Mouse (Mus musculus): Measurements from ENCODE around the gene Zzef1. TPM values are rescaled to one million over a fixed set of nuclear protein-coding genes. Genes with fewer than 3 reads are reported as not detected.

Zzef1 gene
- polyA plus RNA-seq, 1 experiment from 2014 or later: 6.9 TPM

DNA sequence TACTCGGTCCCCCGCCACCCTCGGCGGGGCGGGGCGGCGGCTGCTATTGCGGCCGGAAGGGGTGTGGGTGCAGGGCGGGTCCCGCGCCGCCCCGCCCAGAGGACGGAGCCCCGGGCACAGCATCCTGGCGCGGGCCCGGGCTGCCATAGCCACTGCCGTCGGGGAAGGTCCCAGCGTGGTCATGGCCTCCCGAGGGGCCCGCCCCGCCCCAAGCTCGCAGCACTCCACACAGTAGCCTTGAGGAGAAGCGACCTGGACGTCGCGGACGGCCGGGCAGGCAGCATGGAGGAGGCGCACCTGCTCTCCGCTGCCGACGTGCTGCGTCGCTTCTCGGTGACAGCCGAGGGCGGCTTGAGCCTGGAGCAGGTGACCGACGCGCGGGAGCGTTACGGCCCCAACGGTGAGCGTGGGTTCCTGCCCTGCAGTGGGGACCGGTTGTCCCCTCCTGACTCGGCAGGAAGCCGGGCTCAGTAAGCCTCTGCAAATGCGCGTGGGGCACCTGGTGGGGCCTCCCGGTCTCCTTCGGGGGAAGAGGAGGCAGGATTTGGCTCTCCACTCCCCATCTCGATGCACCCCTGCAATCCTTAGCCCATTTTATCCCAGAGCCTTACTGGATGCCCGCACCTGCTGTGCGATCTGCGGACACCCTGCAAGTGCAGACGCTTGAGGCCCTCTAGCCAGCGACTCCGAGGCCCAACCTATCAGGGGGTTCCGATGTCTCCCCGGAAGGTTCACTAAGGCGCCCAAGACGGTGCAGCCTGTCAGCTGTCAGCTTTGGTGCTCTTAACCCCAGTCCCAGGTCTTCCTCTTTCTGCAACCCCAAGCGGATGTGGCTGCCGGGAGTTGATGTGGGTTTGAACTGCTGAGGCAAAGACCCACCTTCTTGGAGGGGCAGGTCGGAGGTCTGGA lies 165.3 kb downstream of the Zzef1 start, which contains the start of gene Atp2a3:
Atp2a3 (plus strand) TSS at position 98 of the 909 bp plus-strand sequence.
- ATAC-seq (replicated peaks; ENCODE audit: low FRiP score, low read depth) (0 out of 2 replicates have a peak, but pooled peaks have one; percentile 19), DNase-seq (ENCODE audit: low spot score) (no peak)
- H3K4me2 ChIP-seq (ENCODE audit: low read length): peak within 1 kb of the TSS; percentile 54
- TF ChIP-seq CTCF (IDR thresholded peaks at IDR 0.05; ENCODE audit: low read depth): no peak
- no peak within 1 kb of the TSS for H3K27ac ChIP-seq
- no peak within 1 kb of the TSS for H3K9ac ChIP-seq (ENCODE audit: low read depth, low read length)
- WGBS: 3% methylated on average over 66 of the region's 70 CpGs
- no peaks in the 10 kb centered on the region for H3K36me3 ChIP-seq (ENCODE audit: insufficient read depth, low read length)
- peaks cover 5% of the 10 kb centered on the region for H3K27me3 ChIP-seq (ENCODE audit: insufficient read depth, low read length)
- no peaks in the 10 kb centered on the region for H3K9me3 ChIP-seq (replicated peaks; ENCODE audit: low read length)
- 0 out of 2 replicates have a peak, but pooled peaks cover 14% of the 10 kb centered on the region for H3K4me1 ChIP-seq (replicated peaks; ENCODE audit: insufficient read depth, low read length)
- peak within 1 kb of the TSS; percentile 32 for H3K4me3 ChIP-seq (replicated peaks; ENCODE audit: low read depth, low read length)

- Histone ChIP-seq H3K27ac (no peak overlapping the region), H3K4me3 (replicated peaks; ENCODE audit: low read depth, low read length) (no peak overlapping the region), H3K9ac (ENCODE audit: low read depth, low read length) (no peak overlapping the region), H3K9me3 (replicated peaks; ENCODE audit: low read length) (no peaks in the 10 kb centered on the region), H3K36me3 (ENCODE audit: insufficient read depth, low read length) (no peaks in the 10 kb centered on the region), H3K4me2 (ENCODE audit: low read length) (no peak overlapping the region), H3K4me1 (replicated peaks; ENCODE audit: insufficient read depth, low read length) (0 out of 2 replicates have a peak, but pooled peaks cover 14% of the 10 kb centered on the region), H3K27me3 (ENCODE audit: insufficient read depth, low read length) (peaks cover 5% of the 10 kb centered on the region)
- 83% methylated on average over 2 of the region's 2 CpGs for WGBS
- ATAC-seq (replicated peaks; ENCODE audit: low FRiP score, low read depth) (no peak), DNase-seq (ENCODE audit: low spot score) (no peak)
- no peak for TF ChIP-seq CTCF (IDR thresholded peaks at IDR 0.05; ENCODE audit: low read depth)
Measured at GRCm38 (mm10) chr11:72962378-72962777, 166.4 kb downstream of the Zzef1 start.

- H3K4me3 ChIP-seq (replicated peaks; ENCODE audit: low read depth, low read length): no peak overlapping the region
- DNase-seq (ENCODE audit: low spot score) (no peak), ATAC-seq (replicated peaks; ENCODE audit: low FRiP score, low read depth) (no peak)
- TF ChIP-seq CTCF (IDR thresholded peaks at IDR 0.05; ENCODE audit: low read depth): no peak
- no peak overlapping the region for H3K9ac ChIP-seq (ENCODE audit: low read depth, low read length)
- WGBS: 36% methylated on average over 7 of the region's 7 CpGs
- H3K27ac ChIP-seq: no peak overlapping the region
- H3K4me2 ChIP-seq (ENCODE audit: low read length): no peak overlapping the region
- no peaks in the 10 kb centered on the region for H3K9me3 ChIP-seq (replicated peaks; ENCODE audit: low read length)
- peaks cover 5% of the 10 kb centered on the region for H3K27me3 ChIP-seq (ENCODE audit: insufficient read depth, low read length)
- H3K36me3 ChIP-seq (ENCODE audit: insufficient read depth, low read length): no peaks in the 10 kb centered on the region
- 0 out of 2 replicates have a peak, but pooled peaks cover 14% of the 10 kb centered on the region for H3K4me1 ChIP-seq (replicated peaks; ENCODE audit: insufficient read depth, low read length)
Measured at GRCm38 (mm10) chr11:72963058-72963788, 167.2 kb downstream of the Zzef1 start.

GRCm38 (mm10) chr11:72963789-72964294 lies 167.8 kb downstream of the Zzef1 start:
- DNase-seq (ENCODE audit: low spot score) (no peak), ATAC-seq (replicated peaks; ENCODE audit: low FRiP score, low read depth) (no peak)
- Histone ChIP-seq H3K9me3 (replicated peaks; ENCODE audit: low read length) (no peaks in the 10 kb centered on the region), H3K4me2 (ENCODE audit: low read length) (no peak overlapping the region), H3K9ac (ENCODE audit: low read depth, low read length) (no peak overlapping the region), H3K27ac (no peak overlapping the region), H3K4me1 (replicated peaks; ENCODE audit: insufficient read depth, low read length) (0 out of 2 replicates have a peak, but pooled peaks cover 14% of the 10 kb centered on the region), H3K27me3 (ENCODE audit: insufficient read depth, low read length) (peaks cover 5% of the 10 kb centered on the region), H3K36me3 (ENCODE audit: insufficient read depth, low read length) (no peaks in the 10 kb centered on the region), H3K4me3 (replicated peaks; ENCODE audit: low read depth, low read length) (no peak overlapping the region)
- 50% methylated on average over 3 of the region's 3 CpGs for WGBS
- no peak for TF ChIP-seq CTCF (IDR thresholded peaks at IDR 0.05; ENCODE audit: low read depth)

DNA sequence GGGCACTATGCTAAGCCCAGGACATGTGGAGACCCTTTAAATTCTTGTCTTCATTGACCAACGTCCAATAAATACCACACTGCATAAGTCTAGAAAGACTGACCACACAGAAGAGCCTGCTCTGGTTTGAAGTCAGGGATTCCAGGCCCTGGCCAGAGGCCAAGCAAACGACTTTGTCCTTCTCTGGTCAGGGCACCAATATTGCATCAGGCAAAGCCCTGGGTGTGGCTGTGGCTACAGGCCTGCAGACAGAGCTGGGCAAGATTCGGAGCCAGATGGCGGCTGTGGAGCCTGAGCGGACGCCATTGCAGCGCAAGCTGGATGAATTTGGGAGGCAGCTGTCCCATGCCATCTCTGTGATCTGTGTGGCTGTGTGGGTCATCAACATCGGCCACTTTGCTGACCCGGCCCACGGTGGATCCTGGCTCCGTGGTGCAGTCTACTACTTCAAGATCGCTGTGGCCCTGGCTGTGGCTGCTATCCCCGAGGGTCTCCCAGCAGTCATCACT lies 179.0 kb downstream of the Zzef1 start:
- ATAC-seq (replicated peaks; ENCODE audit: low FRiP score, low read depth) (no peak), DNase-seq (ENCODE audit: low spot score) (no peak)
- Histone ChIP-seq H3K4me2 (ENCODE audit: low read length) (no peak overlapping the region), H3K9me3 (replicated peaks; ENCODE audit: low read length) (no peaks in the 10 kb centered on the region), H3K27me3 (ENCODE audit: insufficient read depth, low read length) (no peaks in the 10 kb centered on the region), H3K4me1 (replicated peaks; ENCODE audit: insufficient read depth, low read length) (no peaks in the 10 kb centered on the region), H3K9ac (ENCODE audit: low read depth, low read length) (no peak overlapping the region), H3K27ac (no peak overlapping the region), H3K4me3 (replicated peaks; ENCODE audit: low read depth, low read length) (no peak overlapping the region), H3K36me3 (ENCODE audit: insufficient read depth, low read length) (no peaks in the 10 kb centered on the region)
- no peak for TF ChIP-seq CTCF (IDR thresholded peaks at IDR 0.05; ENCODE audit: low read depth)
- 84% methylated on average over 13 of the region's 13 CpGs for WGBS

Small RNAs within 50 kb of the gene (microRNA-seq; reads per million reads assigned to microRNA genes)
- not detected for gene Gm44467

Other genes starting within 250 kb of the Zzef1 start
- 0.99 and 1.1 TPM in 2 replicates for gene Spns3, start 245.7 kb upstream of the Zzef1 start, polyA plus RNA-seq (2015; fragmentation: Nextera tagmentation; extraction: Ambion mirVana)
- 61.2 and 63.4 TPM in 2 replicates for gene Ube2g1, start 188.9 kb upstream of the Zzef1 start, polyA plus RNA-seq (2015; fragmentation: Nextera tagmentation; extraction: Ambion mirVana)
- 11.8 and 12.6 TPM in 2 replicates for gene Ankfy1, start 106.2 kb upstream of the Zzef1 start, polyA plus RNA-seq (2015; fragmentation: Nextera tagmentation; extraction: Ambion mirVana)
- gene Cyb5d2, start 84 bp upstream of the Zzef1 start, polyA plus RNA-seq (2015; fragmentation: Nextera tagmentation; extraction: Ambion mirVana): 7.2 and 7.3 TPM in 2 replicates
- gene Atp2a3, start 164.9 kb downstream of the Zzef1 start, polyA plus RNA-seq (2015; fragmentation: Nextera tagmentation; extraction: Ambion mirVana): 9.9 and 10.0 TPM in 2 replicates
- 2.4 and 2.6 TPM in 2 replicates for gene P2rx1, start 202.9 kb downstream of the Zzef1 start, polyA plus RNA-seq (2015; fragmentation: Nextera tagmentation; extraction: Ambion mirVana)
- 4.3 and 5.4 TPM in 2 replicates for gene Camkk1, start 222.8 kb downstream of the Zzef1 start, polyA plus RNA-seq (2015; fragmentation: Nextera tagmentation; extraction: Ambion mirVana)